Mouse (Mus musculus) thymus, adult 2 months (tissue): ENCODE measurements at regions not wholly inside any gene's neighbourhood (a gene's known extent, or its start where the extent isn't known, plus 50 kb on each side); places are given as distances from the start of the nearest gene placed in this dataset.

Experiments used
- DNase-seq: peaks from one replicate; pipeline ENCODE4 v3.0.0; 2021
- H3K27ac ChIP-seq: fragments of 200-500 bp; 2 replicates; pipeline ENCODE4 v1.5.1; 2012; ENCODE audit warnings: low read length, control low read depth; ENCODE audit not compliant: control insufficient read depth, insufficient read depth
- H3K27me3 ChIP-seq: fragments of 200-500 bp; 2 replicates; pipeline ENCODE4 v1.6.1; 2012; ENCODE audit warnings: mild to moderate bottlenecking, low read length, moderate library complexity, mixed read lengths; ENCODE audit not compliant: control insufficient read depth, insufficient read depth
- H3K36me3 ChIP-seq: fragments of 200-500 bp; 2 replicates; pipeline ENCODE4 v1.6.1; 2012; ENCODE audit warnings: mild to moderate bottlenecking, low read length, moderate library complexity; ENCODE audit not compliant: control insufficient read depth, insufficient read depth
- H3K4me1 ChIP-seq: fragments of 200-500 bp; replicated peaks from 2 replicates; pipeline ENCODE4 v1.6.1; 2012; ENCODE audit warnings: low read length; ENCODE audit not compliant: control insufficient read depth, insufficient read depth
- H3K4me3 ChIP-seq: fragments of 200-500 bp; 2 replicates; pipeline ENCODE4 v1.5.1; 2012; ENCODE audit warnings: mild to moderate bottlenecking, low read length, control low read depth, moderate library complexity; ENCODE audit not compliant: control insufficient read depth, insufficient read depth
- CTCF ChIP-seq: fragments of 200-500 bp; IDR thresholded peaks from 2 replicates; pipeline ENCODE4 v1.5.1; 2012; ENCODE audit warnings: mild to moderate bottlenecking, control low read depth, low read length, moderate library complexity, borderline replicate concordance; ENCODE audit not compliant: control insufficient read depth, poor library complexity, insufficient read depth; ENCODE audit errors: extremely low read depth
- POLR2A ChIP-seq: fragments of 200-500 bp; IDR thresholded peaks from 2 replicates; pipeline ENCODE4 v1.6.1; 2012; ENCODE audit warnings: mild to moderate bottlenecking, low read length, control low read depth, moderate library complexity; ENCODE audit not compliant: control insufficient read depth, poor library complexity, insufficient read depth; ENCODE audit errors: extremely low read depth
- WGBS: fragments of 180-500 bp; shearing (Covaris S2); methylation state at CpG from one replicate; pipeline ENCODE4 v1.1.7; 2018; 5-methylcytosine and 5-hydroxymethylcytosine counted together

GRCm38 (mm10) chr17:83122525-83123280, 92.4 kb upstream of the Pkdcc start:
- TF ChIP-seq POLR2A (no peak), CTCF (no peak)
- 20% methylated on average over 20 of the region's 20 CpGs for WGBS
- Histone ChIP-seq H3K27ac (no peak overlapping the region), H3K27me3 (no peaks in the 10 kb centered on the region), H3K36me3 (no peaks in the 10 kb centered on the region), H3K4me3 (0 out of 2 replicates have a peak overlapping the region, but pooled peaks have one; percentile 11), H3K4me1 (no peaks in the 10 kb centered on the region)
- DNase-seq = peak; percentile 7

GRCm38 (mm10) chr17:83125057-83125456, 90.0 kb upstream of the Pkdcc start:
- TF ChIP-seq POLR2A = no peak
- no peak for TF ChIP-seq CTCF
- Histone ChIP-seq H3K27me3 (no peaks in the 10 kb centered on the region), H3K4me1 (no peaks in the 10 kb centered on the region), H3K27ac (no peak overlapping the region), H3K4me3 (no peak overlapping the region), H3K36me3 (no peaks in the 10 kb centered on the region)
- no peak for DNase-seq

GRCm38 (mm10) chr17:83127842-83128241, 87.2 kb upstream of the Pkdcc start:
- DNase-seq = no peak
- Histone ChIP-seq H3K27me3 (no peaks in the 10 kb centered on the region), H3K27ac (no peak overlapping the region), H3K4me1 (no peaks in the 10 kb centered on the region), H3K36me3 (no peaks in the 10 kb centered on the region), H3K4me3 (no peak overlapping the region)
- no peak for TF ChIP-seq POLR2A
- 94% methylated on average over 6 of the region's 6 CpGs for WGBS

GRCm38 (mm10) chr17:83128843-83129544, 86.1 kb upstream of the Pkdcc start:
- TF ChIP-seq POLR2A (no peak), CTCF (no peak)
- Histone ChIP-seq H3K4me1 (no peaks in the 10 kb centered on the region), H3K4me3 (no peak overlapping the region), H3K27ac (no peak overlapping the region), H3K36me3 (no peaks in the 10 kb centered on the region), H3K27me3 (no peaks in the 10 kb centered on the region)
- WGBS = 94% methylated on average over 14 of the region's 14 CpGs
- DNase-seq = no peak

GRCm38 (mm10) chr17:83129658-83130057, 85.4 kb upstream of the Pkdcc start:
- H3K27ac ChIP-seq = no peak overlapping the region
- no peaks in the 10 kb centered on the region for H3K4me1 ChIP-seq
- WGBS = 96% methylated on average over 7 of the region's 7 CpGs

GRCm38 (mm10) chr17:83133201-83133600, 81.9 kb upstream of the Pkdcc start:
- Histone ChIP-seq H3K27me3 (no peaks in the 10 kb centered on the region), H3K4me1 (no peaks in the 10 kb centered on the region), H3K4me3 (no peak overlapping the region), H3K36me3 (no peaks in the 10 kb centered on the region), H3K27ac (no peak overlapping the region)
- WGBS = 88% methylated on average over 9 of the region's 9 CpGs
- TF ChIP-seq CTCF (no peak), POLR2A (no peak)
- DNase-seq = no peak

More at GRCm38 (mm10) chr17:83129658-83130057, 85.4 kb upstream of the Pkdcc start:
- no peak for DNase-seq
- no peak for TF ChIP-seq POLR2A
- TF ChIP-seq CTCF = no peak
- H3K27me3 ChIP-seq = no peaks in the 10 kb centered on the region
- H3K4me3 ChIP-seq = no peak overlapping the region
- no peaks in the 10 kb centered on the region for H3K36me3 ChIP-seq
